Mouse (Mus musculus) embryonic stem cell, embryonic (primary cell): ENCODE results near the gene Fbxl14.

Experiments
- CTCF ChIA-PET, 4 experiments: fragments of 300-600 bp in 2 of 4; fragments of 350-600 bp in 2 of 4; sonication (Branson Sonifier 250); formaldehyde crosslinking; loops; one replicate each; lab custom pipeline; 2022; ENCODE audit warnings: inconsistent platforms in 2 of 4; lab: Charles Lee
- POLR2A ChIA-PET, 4 experiments: fragments of 300-600 bp in 2 of 4; fragments of 350-600 bp in 2 of 4; sonication (Branson Sonifier 250); formaldehyde crosslinking; loops; one replicate each; lab custom pipeline; 2022; ENCODE audit warnings: antibody characterized with exemption in 4 of 4, inconsistent platforms in 1 of 4; lab: Charles Lee

The Fbxl14 gene

GRCm38 (mm10) chr6:119479343-119479875 is at the start of gene Fbxl14:
Gene Fbxl14, plus strand, starts transcription at chr6:119479668.
- POLR2A ChIA-PET = interaction anchor here in 2 of 4 experiments (0.7 to 1.4 kb wide), 6 partner anchors 17 to 814 kb away, joined by 3 to 6 read pairs (median 3); no protein-coding TSS in a partner anchor
- CTCF ChIA-PET = interaction anchor here in 2 of 4 experiments (0.5 to 0.7 kb wide), 2 partner anchors 35 to 151 kb away, joined by 3 read pairs; no protein-coding TSS in a partner anchor

- CTCF ChIA-PET = interaction anchor here (0.5 to 5.3 kb wide), 25 partner anchors 9 to 231 kb away, joined by 3 to 41 read pairs (median 3); no protein-coding TSS in a partner anchor
These were observed 49.0 kb upstream of the Fbxl14 start for GRCm38 (mm10) chr6:119430508-119430907.

GRCm38 (mm10) chr6:119431751-119432324 is 47.6 kb upstream of the Fbxl14 start:
- ChIA-PET CTCF (interaction anchor here (0.6 to 5.3 kb wide), 9 partner anchors 10 to 245 kb away, joined by 3 to 41 read pairs (median 5); no protein-coding TSS in a partner anchor), POLR2A (interaction anchor here in 1 of 4 experiments (0.7 to 2.4 kb wide), 7 partner anchors 8 to 206 kb away, joined by 3 to 6 read pairs (median 5); no protein-coding TSS in a partner anchor)

More at GRCm38 (mm10) chr6:119430508-119430907, 49.0 kb upstream of the Fbxl14 start:
- POLR2A ChIA-PET = interaction anchor here in 1 of 4 experiments (0.7 to 1.3 kb wide), 8 partner anchors 8 to 231 kb away, joined by 3 to 5 read pairs (median 4); no protein-coding TSS in a partner anchor

GRCm38 (mm10) chr6:119434394-119434793 is 45.1 kb upstream of the Fbxl14 start:
- ChIA-PET POLR2A (interaction anchor here in 2 of 4 experiments (1.1 to 1.5 kb wide), 5 partner anchors 10 to 22 kb away, joined by 3 to 7 read pairs (median 4); no protein-coding TSS in a partner anchor), CTCF (interaction anchor here (1.0 to 5.3 kb wide), 6 partner anchors 9 to 214 kb away, joined by 3 to 41 read pairs (median 8); no protein-coding TSS in a partner anchor)

- ChIA-PET POLR2A (interaction anchor here in 2 of 4 experiments (0.9 to 2.4 kb wide), 7 partner anchors 10 to 81 kb away, joined by 3 to 10 read pairs (median 3); no protein-coding TSS in a partner anchor), CTCF (interaction anchor here in 2 of 4 experiments (0.6 to 1.0 kb wide), 3 partner anchors 10 to 87 kb away, joined by 3 to 10 read pairs (median 3); no protein-coding TSS in a partner anchor)
These were observed 41.3 kb upstream of the Fbxl14 start for GRCm38 (mm10) chr6:119437894-119438761.

- POLR2A ChIA-PET = interaction anchor here in 3 of 4 experiments (0.7 to 2.1 kb wide), 17 partner anchors 10 to 914 kb away, joined by 3 to 12 read pairs (median 5); no protein-coding TSS in a partner anchor
- CTCF ChIA-PET = interaction anchor here (0.5 to 3.1 kb wide), 57 partner anchors 9 to 903 kb away, joined by 3 to 41 read pairs (median 4); no protein-coding TSS in a partner anchor
These were observed 36.7 kb upstream of the Fbxl14 start for GRCm38 (mm10) chr6:119442729-119443128.

GRCm38 (mm10) chr6:119443742-119444645 is 35.5 kb upstream of the Fbxl14 start:
- CTCF ChIA-PET = interaction anchor here (0.5 to 3.1 kb wide), 116 partner anchors 8 to 1398 kb away, joined by 3 to 41 read pairs (median 4); partner anchors contain the start of genes Dcp1b (in 1 of the 4), Fbxl14 (in 1 of the 4), Lrtm2 (in 1 of the 4) and Wnt5b (in 1 of the 4)
- POLR2A ChIA-PET = interaction anchor here (0.5 to 2.1 kb wide), 26 partner anchors 9 to 1041 kb away, joined by 3 to 12 read pairs (median 4); no protein-coding TSS in a partner anchor

- POLR2A ChIA-PET = no interaction called here
- CTCF ChIA-PET = interaction anchor here in 1 of 4 experiments (0.6 kb wide), 1 partner anchor 1036 kb away, joined by 3 read pairs; no protein-coding TSS in a partner anchor
These were observed 33.5 kb upstream of the Fbxl14 start for GRCm38 (mm10) chr6:119445671-119446607.

- CTCF ChIA-PET = interaction anchor here (0.5 to 5.7 kb wide), 31 partner anchors 8 to 984 kb away, joined by 3 to 33 read pairs (median 4); no protein-coding TSS in a partner anchor
These were observed 31.0 kb upstream of the Fbxl14 start for GRCm38 (mm10) chr6:119448321-119449059.

GRCm38 (mm10) chr6:119449060-119449499 is 30.4 kb upstream of the Fbxl14 start:
- POLR2A ChIA-PET = interaction anchor here (0.8 to 2.6 kb wide), 30 partner anchors 8 to 753 kb away, joined by 3 to 13 read pairs (median 4); no protein-coding TSS in a partner anchor
- CTCF ChIA-PET = interaction anchor here (0.5 to 5.7 kb wide), 32 partner anchors 9 to 984 kb away, joined by 3 to 33 read pairs (median 4); no protein-coding TSS in a partner anchor

More at GRCm38 (mm10) chr6:119448321-119449059, 31.0 kb upstream of the Fbxl14 start:
- POLR2A ChIA-PET = interaction anchor here (0.5 to 2.6 kb wide), 34 partner anchors 8 to 754 kb away, joined by 3 to 13 read pairs (median 3); partner anchors contain the start of gene Dcp1b (in 1 of the 4)

- ChIA-PET CTCF (interaction anchor here in 3 of 4 experiments (0.8 to 5.7 kb wide), 8 partner anchors 8 to 93 kb away, joined by 3 to 33 read pairs (median 8); partner anchors contain the start of gene Wnt5b (in 1 of the 3)), POLR2A (interaction anchor here in 1 of 4 experiments (0.9 to 3.1 kb wide), 15 partner anchors 9 to 90 kb away, joined by 3 to 16 read pairs (median 5); partner anchors contain the start of gene Adipor2)
These were observed 28.2 kb upstream of the Fbxl14 start for GRCm38 (mm10) chr6:119450965-119451943.

- POLR2A ChIA-PET = interaction anchor here in 1 of 4 experiments (0.8 to 3.1 kb wide), 13 partner anchors 8 to 89 kb away, joined by 3 to 16 read pairs (median 5); no protein-coding TSS in a partner anchor
- CTCF ChIA-PET = interaction anchor here (0.6 to 5.7 kb wide), 10 partner anchors 8 to 1322 kb away, joined by 3 to 33 read pairs (median 6); partner anchors contain the start of gene Wnt5b (in 1 of the 4)
These were observed 27.4 kb upstream of the Fbxl14 start for GRCm38 (mm10) chr6:119451981-119452499.

GRCm38 (mm10) chr6:119458166-119458565 is 21.3 kb upstream of the Fbxl14 start:
- ChIA-PET POLR2A (interaction anchor here in 2 of 4 experiments (1.1 to 1.7 kb wide), 2 partner anchors 9 to 14 kb away, joined by 5 read pairs; no protein-coding TSS in a partner anchor), CTCF (interaction anchor here in 3 of 4 experiments (0.5 to 1.6 kb wide), 5 partner anchors 10 to 60 kb away, joined by 3 to 5 read pairs (median 4); no protein-coding TSS in a partner anchor)
